Mouse (Mus musculus) embryonic facial prominence, embryonic 10.5 days (tissue): ENCODE results near the gene E130114P18Rik. TPM values are rescaled to one million over a fixed set of nuclear protein-coding genes. Genes with fewer than 3 reads are reported as not detected.

Experiments used
- DNase-seq: peaks from one replicate; pipeline ENCODE4 v3.0.0-alpha.2; 2017; ENCODE audit warnings: low spot score
- H3K27ac ChIP-seq: fragments of 300-500 bp; sonication (generic); replicated peaks from 2 replicates; pipeline ENCODE4 v1.5.1; 2016; ENCODE audit warnings: mild to moderate bottlenecking
- H3K27me3 ChIP-seq: fragments of 300-500 bp; sonication (generic); replicated peaks from 2 replicates; pipeline ENCODE4 v1.6.1; 2016; ENCODE audit warnings: low read depth, mild to moderate bottlenecking; ENCODE audit not compliant: poor library complexity, severe bottlenecking
- H3K36me3 ChIP-seq: fragments of 300-500 bp; sonication (generic); replicated peaks from 2 replicates; pipeline ENCODE4 v1.6.1; 2016; ENCODE audit warnings: mild to moderate bottlenecking, moderate library complexity
- H3K4me1 ChIP-seq: fragments of 300-500 bp; sonication (generic); 2 replicates; pipeline ENCODE4 v1.6.1; 2016
- H3K4me3 ChIP-seq: fragments of 300-500 bp; sonication (generic); 2 replicates; pipeline ENCODE4 v1.5.1; 2016; ENCODE audit warnings: mild to moderate bottlenecking, moderate library complexity
- H3K9me3 ChIP-seq: fragments of 300-500 bp; sonication (generic); 2 replicates; pipeline ENCODE4 v1.6.1; 2016; ENCODE audit warnings: mild to moderate bottlenecking
- WGBS: fragments of 180-500 bp; shearing (Covaris S2); methylation state at CpG from one replicate; pipeline ENCODE4 v1.1.7; 2016; 5-methylcytosine and 5-hydroxymethylcytosine counted together
- polyA plus RNA-seq: library from polyadenylated mRNA; unstranded; fragments of >200 nt; fragmentation: Nextera tagmentation; extraction: Ambion mirVana; gene quantifications from 2 replicates; pipeline ENCODE4 v1.2.1, GENCODE M21; 2016

E130114P18Rik gene
- polyA plus RNA-seq, 1 experiment from 2014 or later: 10.9 TPM

DNA sequence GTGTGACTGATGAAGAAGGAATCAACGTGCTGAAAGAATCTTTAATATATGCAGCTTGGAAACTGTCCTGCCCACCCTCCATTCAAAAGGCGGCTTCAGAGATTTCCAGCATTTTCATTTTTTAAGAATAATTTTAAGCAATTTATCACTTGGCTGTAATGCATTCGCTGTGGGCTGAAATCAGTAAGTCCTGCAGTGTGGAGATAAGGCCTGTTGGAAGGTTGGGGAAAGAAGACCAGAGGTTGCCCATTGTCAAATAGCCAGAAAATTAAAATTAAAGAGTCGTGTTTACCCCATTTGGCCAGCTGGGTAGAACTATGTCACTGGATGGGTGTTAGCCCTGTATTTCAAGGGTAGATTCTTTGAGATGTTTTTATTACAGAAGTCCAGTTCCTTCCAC lies 168.5 kb downstream of the E130114P18Rik start:
- H3K4me1 ChIP-seq: peaks cover 52% of the 10 kb centered on the region
- no peaks in the 10 kb centered on the region for H3K9me3 ChIP-seq
- no peaks in the 10 kb centered on the region; the same call in 1 of the 2 replicates for H3K36me3 ChIP-seq
- DNase-seq: no peak
- no peaks in the 10 kb centered on the region for H3K27me3 ChIP-seq
- H3K4me3 ChIP-seq: no peak overlapping the region
- no peak overlapping the region for H3K27ac ChIP-seq
- WGBS: 91% methylated on average over 4 of the region's 4 CpGs

DNA sequence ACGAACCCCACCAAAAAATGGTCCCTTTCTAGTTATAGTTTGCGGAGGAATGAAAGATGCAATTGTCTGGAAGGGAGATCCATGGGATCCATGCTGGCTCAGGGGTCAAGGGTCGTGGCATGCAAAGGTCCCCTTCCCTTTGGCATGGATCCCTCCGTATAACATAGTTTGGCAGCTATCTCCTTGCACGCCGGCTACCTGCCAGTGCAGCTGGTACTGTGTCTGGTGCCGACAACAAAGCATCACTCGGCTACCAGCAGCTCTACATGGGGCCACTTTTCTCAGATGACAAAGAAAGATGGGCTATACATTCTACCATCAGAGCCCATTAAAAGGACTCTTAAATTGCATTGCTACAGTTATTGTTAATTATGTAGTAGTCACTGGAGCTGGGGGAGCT lies 169.2 kb downstream of the E130114P18Rik start:
- DNase-seq: no peak
- H3K4me1 ChIP-seq: peaks cover 52% of the 10 kb centered on the region
- no peaks in the 10 kb centered on the region for H3K9me3 ChIP-seq
- H3K27ac ChIP-seq: no peak overlapping the region
- no peak overlapping the region for H3K4me3 ChIP-seq
- 45% methylated on average over 8 of the region's 8 CpGs for WGBS
- H3K27me3 ChIP-seq: no peaks in the 10 kb centered on the region
- H3K36me3 ChIP-seq: no peaks in the 10 kb centered on the region; the same call in 1 of the 2 replicates

DNA sequence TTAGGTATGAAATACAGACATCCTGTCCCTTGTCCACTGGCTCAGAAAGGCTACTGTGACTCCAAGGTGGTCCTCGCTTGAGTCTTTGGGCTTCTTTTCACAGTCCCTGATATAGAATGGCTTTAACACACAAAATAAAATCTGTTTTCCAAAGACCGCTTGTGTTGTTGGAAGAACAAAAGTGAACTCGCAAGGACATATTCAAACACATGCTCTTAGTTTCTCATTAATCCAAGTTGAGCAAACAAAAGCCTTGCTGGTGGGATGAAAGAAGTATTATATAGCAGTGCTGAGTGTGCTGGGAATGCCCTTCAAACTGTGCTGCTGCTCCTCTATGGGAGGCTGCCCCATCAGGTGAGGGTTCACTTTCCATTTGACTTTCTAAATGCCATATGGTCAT lies 169.7 kb downstream of the E130114P18Rik start:
- H3K27me3 ChIP-seq: no peaks in the 10 kb centered on the region
- no peak for DNase-seq
- no peak overlapping the region for H3K27ac ChIP-seq
- no peaks in the 10 kb centered on the region for H3K9me3 ChIP-seq
- WGBS: 73% methylated on average over 3 of the region's 3 CpGs
- no peak overlapping the region for H3K4me3 ChIP-seq
- no peaks in the 10 kb centered on the region; the same call in 1 of the 2 replicates for H3K36me3 ChIP-seq
- H3K4me1 ChIP-seq: peaks cover 52% of the 10 kb centered on the region

DNA sequence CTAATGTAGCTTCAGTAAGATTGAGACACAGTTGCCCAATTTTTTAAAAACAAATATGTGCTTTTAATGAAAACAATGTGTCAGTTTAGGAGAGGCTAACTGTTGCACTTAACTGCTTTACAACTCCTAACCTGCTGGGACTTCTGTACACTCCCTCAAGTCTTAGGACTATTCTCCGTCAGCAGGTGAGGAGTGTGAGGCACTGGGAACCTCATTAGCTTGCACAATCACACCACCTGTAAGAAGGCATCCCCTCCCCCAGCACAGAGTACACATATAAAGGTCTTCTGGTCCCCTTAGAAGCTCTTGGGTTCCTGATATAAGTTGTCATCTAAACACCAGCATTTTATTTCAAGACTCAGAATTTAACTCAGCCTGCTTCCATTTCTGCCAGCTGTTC lies 170.7 kb downstream of the E130114P18Rik start:
- no peak for DNase-seq
- Histone ChIP-seq H3K9me3 (no peaks in the 10 kb centered on the region), H3K27ac (peak overlapping the region; percentile 31; the same call in 1 of the 2 replicates), H3K36me3 (no peaks in the 10 kb centered on the region; the same call in 1 of the 2 replicates), H3K27me3 (no peaks in the 10 kb centered on the region), H3K4me3 (no peak overlapping the region), H3K4me1 (peaks cover 57% of the 10 kb centered on the region)
- 85% methylated on average over 1 of the region's 1 CpGs for WGBS

DNA sequence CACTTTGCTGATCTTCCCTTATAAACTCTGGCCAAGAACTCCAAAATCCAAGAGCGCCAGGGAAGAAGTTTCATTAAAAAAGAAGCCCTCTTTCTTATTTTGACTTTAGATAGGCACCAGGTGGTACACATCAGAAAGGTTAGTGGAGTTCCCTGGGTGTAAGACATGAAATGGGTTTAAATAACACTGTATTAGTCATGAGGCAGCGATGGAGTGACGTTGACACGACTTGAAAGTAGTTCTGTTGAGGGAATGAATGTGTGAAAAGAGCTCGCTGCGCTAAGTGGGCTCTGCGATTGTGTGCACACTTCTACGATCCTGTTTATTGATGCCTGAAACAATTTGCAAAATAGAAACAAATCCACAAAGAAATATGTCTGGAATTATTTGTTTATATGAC lies 171.4 kb downstream of the E130114P18Rik start:
- Histone ChIP-seq H3K27me3 (no peaks in the 10 kb centered on the region), H3K36me3 (no peaks in the 10 kb centered on the region), H3K4me3 (no peak overlapping the region), H3K27ac (no peak overlapping the region), H3K4me1 (peaks cover 63% of the 10 kb centered on the region), H3K9me3 (no peaks in the 10 kb centered on the region)
- WGBS: 88% methylated on average over 8 of the region's 8 CpGs
- DNase-seq: peak; percentile 5

DNA sequence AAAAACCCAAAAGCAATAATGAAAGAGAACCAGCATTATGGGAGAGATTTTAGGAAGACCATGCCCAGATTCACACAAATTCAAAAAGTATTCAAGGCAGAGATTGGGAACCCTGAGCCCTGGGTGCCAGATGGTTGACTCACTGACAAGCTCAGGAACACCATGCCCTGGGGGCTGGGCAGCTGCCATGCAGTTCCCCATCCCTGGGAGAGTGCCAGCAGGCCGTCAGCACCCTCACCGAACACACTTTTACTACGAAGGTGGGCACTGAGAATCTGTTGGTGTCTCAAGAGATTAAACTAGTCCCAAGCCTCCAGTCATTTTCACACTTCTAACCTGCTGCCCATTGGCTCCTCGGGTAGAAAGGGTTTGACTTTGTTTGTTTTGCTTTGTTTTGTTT lies 175.3 kb downstream of the E130114P18Rik start:
- peak; percentile 8 for DNase-seq
- 75% methylated on average over 4 of the region's 4 CpGs for WGBS

DNA sequence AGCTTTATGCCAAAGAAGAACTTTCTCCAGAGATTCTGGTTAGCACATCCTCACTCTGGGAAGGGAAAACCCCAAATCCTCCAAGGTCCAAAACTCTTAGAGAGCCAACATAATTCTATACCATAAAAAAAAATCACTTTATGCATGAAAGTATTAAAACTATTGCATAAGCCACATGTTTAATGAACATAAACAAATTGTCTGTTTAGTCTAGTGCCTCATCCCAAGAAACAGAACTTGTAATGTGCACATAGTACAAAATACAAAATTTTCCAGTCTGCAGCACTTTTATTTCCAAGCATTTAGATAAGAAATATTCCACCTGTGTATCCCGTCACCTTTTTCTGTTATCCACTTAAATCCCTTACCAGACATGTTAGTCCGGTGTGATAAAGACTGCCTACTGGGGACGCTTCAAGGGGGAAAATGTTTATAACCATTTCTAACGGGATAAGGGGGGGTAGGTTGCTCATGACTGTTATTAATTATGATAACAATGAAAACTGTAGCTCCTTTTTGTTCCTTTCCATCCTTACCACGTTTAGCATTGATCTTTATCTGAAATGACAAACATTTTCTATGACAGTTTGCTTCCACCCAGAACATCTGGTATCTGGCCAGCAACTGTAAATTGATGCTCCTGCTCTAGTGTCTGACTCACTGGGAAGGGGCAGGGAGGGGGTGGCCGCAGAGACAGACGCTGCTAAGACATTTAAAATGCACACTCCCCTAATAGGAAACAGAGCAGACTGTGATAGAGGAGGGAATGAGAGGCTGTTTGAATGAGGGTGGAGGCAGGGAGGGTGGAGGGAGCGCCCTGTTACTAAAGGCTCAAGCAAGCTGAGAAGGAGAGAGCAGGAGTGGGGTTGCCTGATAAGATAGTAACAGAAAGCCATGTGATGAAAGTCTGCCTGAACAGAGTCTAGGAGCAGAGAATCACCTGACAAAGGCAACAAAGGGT lies 176.7 kb downstream of the E130114P18Rik start:
- Histone ChIP-seq H3K36me3 (no peaks in the 10 kb centered on the region), H3K27me3 (no peaks in the 10 kb centered on the region), H3K4me1 (peaks cover 34% of the 10 kb centered on the region), H3K27ac (peak overlapping the region; percentile 76), H3K4me3 (no peak overlapping the region), H3K9me3 (no peaks in the 10 kb centered on the region)
- peak; percentile 73 for DNase-seq
- 31% methylated on average over 8 of the region's 8 CpGs for WGBS

More for the DNA sequence above, 175.3 kb downstream of the E130114P18Rik start:
- H3K27ac ChIP-seq: no peak overlapping the region
- H3K36me3 ChIP-seq: no peaks in the 10 kb centered on the region
- H3K4me1 ChIP-seq: peaks cover 41% of the 10 kb centered on the region
- H3K9me3 ChIP-seq: no peaks in the 10 kb centered on the region
- no peaks in the 10 kb centered on the region for H3K27me3 ChIP-seq
- H3K4me3 ChIP-seq: no peak overlapping the region

DNA sequence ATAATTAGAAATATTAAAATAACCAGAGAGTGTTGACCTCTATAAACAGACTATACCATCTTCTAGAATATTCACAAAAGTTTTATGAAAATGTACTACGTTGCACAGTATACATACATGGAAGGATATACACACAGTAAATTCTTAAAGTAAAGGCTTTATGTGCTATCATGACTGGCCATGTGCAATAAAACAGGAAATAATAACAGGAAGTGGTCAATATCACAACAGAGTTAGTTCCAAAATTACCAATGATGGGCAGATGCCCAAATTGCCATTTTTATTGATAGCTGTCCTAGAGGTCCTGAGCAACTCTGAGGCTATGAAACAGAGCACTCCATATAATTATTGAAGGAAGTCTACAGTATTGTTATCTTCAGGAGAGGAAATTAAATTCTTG lies 180.4 kb downstream of the E130114P18Rik start:
- no peak overlapping the region for H3K4me3 ChIP-seq
- WGBS: 96% methylated on average over 1 of the region's 1 CpGs
- no peaks in the 10 kb centered on the region for H3K9me3 ChIP-seq
- H3K4me1 ChIP-seq: peaks cover 32% of the 10 kb centered on the region
- no peaks in the 10 kb centered on the region for H3K36me3 ChIP-seq
- no peak overlapping the region for H3K27ac ChIP-seq
- H3K27me3 ChIP-seq: no peaks in the 10 kb centered on the region
- no peak for DNase-seq

DNA sequence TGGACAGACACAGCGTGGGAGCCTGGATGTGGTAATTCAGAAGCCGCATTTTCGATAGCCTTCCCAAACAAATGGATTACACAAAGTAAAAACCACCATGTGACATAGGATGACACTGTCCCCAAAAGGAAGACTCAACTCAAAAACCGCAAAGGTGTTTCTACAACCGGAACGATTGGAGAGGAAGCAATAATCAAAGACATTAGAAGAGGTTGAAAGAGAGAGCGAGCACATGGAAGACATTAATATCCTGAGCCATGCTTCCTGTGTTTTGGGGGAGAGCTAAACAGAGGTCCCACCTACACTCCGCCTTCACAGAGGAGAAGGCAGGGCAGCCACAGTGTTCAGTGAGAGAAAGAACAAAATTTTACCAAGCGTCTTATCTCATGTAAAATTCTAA lies 181.5 kb downstream of the E130114P18Rik start:
- H3K4me3 ChIP-seq: no peak overlapping the region
- H3K4me1 ChIP-seq: peaks cover 21% of the 10 kb centered on the region
- no peaks in the 10 kb centered on the region for H3K27me3 ChIP-seq
- DNase-seq: peak; percentile 18
- WGBS: 57% methylated on average over 9 of the region's 9 CpGs
- H3K9me3 ChIP-seq: no peaks in the 10 kb centered on the region
- 0 out of 2 replicates have a peak overlapping the region, but pooled peaks have one; percentile 51 for H3K27ac ChIP-seq
- no peaks in the 10 kb centered on the region for H3K36me3 ChIP-seq

DNA sequence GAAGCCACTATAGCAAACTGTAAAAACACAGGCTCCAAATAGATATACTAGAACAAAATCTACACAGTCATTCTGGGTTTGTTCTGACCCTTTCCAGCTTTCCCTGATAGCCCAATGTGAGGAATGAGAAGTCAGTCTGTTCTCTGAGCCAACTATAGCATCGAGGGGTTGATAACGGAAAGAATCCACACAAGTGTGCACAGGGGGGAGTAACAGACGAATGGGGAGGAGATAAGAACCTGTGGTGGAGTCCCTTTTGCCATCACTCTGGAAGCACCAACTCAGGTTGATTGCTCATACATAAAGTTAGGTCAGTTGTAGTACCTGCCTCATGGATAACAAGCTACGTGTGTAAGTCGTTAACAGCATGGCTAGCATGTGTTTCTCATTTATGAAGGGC lies 184.0 kb downstream of the E130114P18Rik start:
- 65% methylated on average over 5 of the region's 5 CpGs for WGBS
- no peak for DNase-seq
- no peaks in the 10 kb centered on the region for H3K36me3 ChIP-seq
- no peak overlapping the region for H3K27ac ChIP-seq
- H3K27me3 ChIP-seq: no peaks in the 10 kb centered on the region; the same call in 1 of the 2 replicates
- peaks cover 23% of the 10 kb centered on the region for H3K4me1 ChIP-seq
- H3K4me3 ChIP-seq: no peak overlapping the region
- no peaks in the 10 kb centered on the region for H3K9me3 ChIP-seq

DNA sequence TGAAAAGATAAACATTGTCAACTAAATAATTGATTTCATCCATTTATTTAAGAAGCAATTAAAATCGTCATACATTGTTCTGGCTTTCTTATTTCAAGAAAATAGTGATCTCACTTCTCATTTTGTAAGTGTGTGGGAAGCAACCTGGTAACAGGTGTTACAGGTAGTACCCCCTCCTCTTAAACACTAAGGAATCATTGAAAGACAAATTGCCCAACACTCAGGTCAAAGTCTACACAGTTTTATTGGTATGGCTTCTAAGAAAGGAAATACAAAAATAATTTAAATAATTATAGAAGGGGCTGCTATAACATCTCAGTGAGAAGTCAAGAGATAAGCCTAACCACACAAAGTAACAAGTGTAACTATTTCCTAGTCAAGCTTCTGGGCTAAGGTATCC lies 188.1 kb downstream of the E130114P18Rik start:
- Histone ChIP-seq H3K27me3 (no peaks in the 10 kb centered on the region; the same call in 1 of the 2 replicates), H3K4me3 (no peak overlapping the region), H3K9me3 (no peaks in the 10 kb centered on the region), H3K4me1 (peaks cover 42% of the 10 kb centered on the region), H3K27ac (no peak overlapping the region), H3K36me3 (no peaks in the 10 kb centered on the region)
- DNase-seq: no peak
- 53% methylated on average over 1 of the region's 1 CpGs for WGBS

DNA sequence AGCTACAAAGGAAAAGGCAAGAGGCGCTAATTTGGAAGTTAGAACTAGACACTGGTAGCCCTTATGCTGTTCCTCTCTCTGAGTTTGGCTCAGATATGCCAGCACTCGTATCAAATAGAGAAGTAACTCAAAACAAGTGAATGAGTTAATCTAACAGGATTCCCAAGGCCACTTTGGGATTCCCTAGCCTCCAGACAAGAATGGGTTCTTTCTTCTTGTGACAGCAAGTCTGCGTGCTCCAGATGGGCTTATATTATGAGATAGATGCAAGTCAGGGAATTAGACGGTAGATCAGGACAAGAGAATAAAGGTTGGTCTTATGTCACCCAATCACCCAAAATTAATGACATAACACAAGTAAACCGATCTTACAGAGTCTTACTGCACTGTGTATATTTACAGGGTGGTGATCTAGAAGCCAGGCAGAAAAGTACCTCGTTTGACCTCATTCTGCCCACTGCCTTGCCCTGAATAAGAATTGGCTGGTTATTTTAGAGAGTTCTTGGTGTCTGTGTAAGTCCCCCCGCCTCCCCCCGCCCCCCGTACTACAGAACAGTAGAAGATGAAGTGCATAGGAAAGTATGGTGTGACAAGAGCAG lies 190.4 kb downstream of the E130114P18Rik start:
- H3K36me3 ChIP-seq: no peaks in the 10 kb centered on the region
- H3K27ac ChIP-seq: peak overlapping the region; percentile 63
- WGBS: 59% methylated on average over 9 of the region's 9 CpGs
- H3K4me1 ChIP-seq: peaks cover 65% of the 10 kb centered on the region
- no peaks in the 10 kb centered on the region for H3K9me3 ChIP-seq
- H3K4me3 ChIP-seq: no peak overlapping the region
- DNase-seq: no peak
- H3K27me3 ChIP-seq: no peaks in the 10 kb centered on the region; the same call in 1 of the 2 replicates
